Mouse (Mus musculus) gastrocnemius, adult 18-20 months (tissue): ENCODE results near the gene Gm20532. TPM values are rescaled to one million over a fixed set of nuclear protein-coding genes. Genes with fewer than 3 reads are reported as not detected.

Source experiments
- DNase-seq: peaks from one replicate; pipeline ENCODE4 v3.0.0; 2021; ENCODE audit warnings: low spot score
- long read RNA-seq, 2 experiments: library from polyadenylated mRNA; stranded (forward); transcript quantifications; one replicate each; pipeline ENCODE4 v2.0.0; 2021
- total RNA-seq, 2 experiments: library from RNA; stranded (reverse); gene quantifications; 2 replicates each; pipeline ENCODE4 v1.2.3; 2021

The Gm20532 gene
- total RNA-seq = not detected
- long read RNA-seq, experiment 1 = 0 reads
- long read RNA-seq, experiment 2 = 0 reads

DNA sequence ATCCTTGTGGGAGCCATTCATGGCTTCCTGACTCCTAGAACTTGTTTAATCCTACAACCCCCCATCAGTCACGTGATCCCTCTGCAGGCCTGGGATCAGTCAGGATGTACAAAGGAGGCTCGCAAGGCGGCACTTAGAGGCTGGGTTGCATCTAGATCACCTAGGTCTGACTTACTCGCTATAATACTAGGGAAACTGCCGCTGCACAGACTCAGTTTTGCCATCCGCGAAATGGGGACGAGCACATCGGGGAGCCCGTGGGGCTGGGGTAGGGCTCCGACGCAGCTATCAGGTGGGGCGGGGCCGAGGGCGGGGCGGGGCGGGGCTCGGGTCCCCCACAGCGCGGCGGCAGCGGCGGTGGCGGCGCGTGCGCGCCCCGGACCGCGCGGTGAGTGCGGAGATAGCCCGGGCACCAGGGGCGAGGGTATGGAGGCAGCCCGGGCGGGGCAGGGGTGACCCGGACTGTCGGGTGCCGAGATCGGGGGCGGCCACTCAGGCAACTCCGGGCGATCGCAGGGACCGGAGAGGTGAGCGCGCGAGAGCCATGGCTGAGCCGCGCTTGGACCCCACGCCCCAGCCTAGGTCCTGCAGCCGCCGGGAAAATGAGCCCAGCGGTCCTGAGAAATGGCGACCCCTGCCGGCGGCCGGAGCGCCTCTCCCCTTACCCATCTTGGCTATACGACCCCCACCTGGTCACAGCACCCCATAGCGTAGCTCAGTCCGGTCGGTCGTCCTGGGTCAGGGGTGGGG, at the start of gene Gm20532:
Gm20532 (plus strand) TSS at position 346 of the 750 bp plus-strand sequence.
- no peak for DNase-seq

DNA sequence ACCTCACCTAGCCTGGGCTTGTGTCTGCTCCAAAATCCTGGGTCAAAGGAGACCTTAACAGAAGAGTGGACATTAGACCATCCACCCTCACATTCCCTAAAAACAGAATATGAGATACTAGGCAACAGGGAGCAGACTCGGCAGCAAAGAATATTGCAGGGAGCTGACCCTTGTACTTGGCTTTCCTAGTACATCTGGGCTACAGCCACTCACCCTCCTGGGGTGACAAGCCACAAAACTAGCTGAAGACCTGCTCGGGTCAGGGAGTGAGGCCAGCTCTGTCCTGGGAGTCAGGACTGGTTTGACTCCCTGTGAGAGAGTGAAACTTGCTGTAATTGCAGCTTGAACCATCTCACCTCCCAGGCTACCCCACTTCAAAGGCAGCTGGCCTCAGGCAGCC, 46.9 kb upstream of the Gm20532 start:
- DNase-seq = no peak

DNA sequence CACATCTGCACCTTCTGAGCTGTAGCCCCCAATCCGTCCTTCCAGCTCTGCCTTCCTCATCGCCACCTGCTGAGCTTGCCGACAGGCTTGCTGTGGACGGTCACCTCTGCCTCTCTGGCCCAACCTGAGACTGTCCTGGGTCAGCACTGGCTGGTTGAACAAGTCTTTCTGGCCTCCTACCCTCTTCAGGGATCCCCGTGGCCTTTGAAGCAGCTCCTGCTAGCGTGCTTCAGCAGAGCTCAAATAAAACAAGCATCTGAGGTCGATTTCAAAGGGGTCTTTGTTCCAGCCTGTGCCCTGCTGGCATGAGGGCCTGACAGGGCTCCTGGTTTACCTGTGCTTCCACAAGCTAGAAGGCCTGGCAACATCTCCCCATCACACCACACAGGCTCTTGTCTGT, 45.7 kb upstream of the Gm20532 start:
- DNase-seq = no peak

DNA sequence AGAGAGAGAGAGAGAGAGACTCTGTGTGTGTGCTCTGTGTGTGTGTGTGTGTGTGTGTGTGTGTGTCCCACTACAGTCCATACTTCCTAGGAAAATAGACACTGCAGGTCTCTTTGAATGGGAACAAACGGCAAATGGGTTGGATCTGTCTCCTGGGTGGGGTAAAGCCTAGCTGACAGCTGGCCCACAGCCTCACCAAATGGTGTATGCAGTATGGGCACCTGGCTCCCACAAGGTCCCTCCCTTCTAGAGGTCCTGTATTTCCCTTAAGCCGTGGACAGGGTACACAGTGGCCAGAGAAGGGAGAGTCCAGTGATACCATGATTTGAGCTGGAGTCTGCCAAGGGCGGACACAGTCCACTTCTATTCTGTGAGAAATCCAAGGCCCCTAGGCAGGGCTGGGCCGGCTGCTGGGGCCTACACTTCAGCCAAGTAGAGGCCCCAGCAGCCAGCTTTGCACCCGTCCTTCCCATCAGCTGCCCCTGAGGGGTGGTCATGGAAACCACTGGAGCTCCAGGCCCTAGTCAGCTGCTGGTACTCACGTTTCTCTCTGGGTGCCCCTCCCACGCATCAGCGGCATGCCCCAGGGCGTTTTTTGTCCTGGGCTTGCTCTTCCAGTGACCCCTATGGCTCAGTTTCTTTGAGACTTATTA, 45.1 kb upstream of the Gm20532 start:
- DNase-seq = no peak

DNA sequence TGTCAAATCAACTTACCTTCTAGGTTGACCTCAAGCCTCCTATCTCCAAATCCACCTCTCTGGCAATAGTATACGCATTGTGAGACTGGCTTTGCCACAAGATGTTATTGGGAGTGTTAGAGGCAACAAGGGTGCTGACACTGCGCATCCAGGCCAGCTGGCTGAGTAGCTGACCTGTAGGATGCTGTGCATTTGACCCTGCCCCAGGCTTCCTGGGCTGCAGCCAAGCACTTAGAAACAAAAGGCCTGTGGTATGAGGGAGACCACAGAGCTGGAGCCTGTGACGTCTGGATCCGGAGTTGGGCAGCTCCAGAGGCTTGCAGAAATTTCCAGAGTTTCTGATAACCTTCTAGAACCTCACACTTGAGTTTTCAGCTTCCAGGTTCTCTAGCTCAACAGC, 43.3 kb upstream of the Gm20532 start:
- DNase-seq = no peak

DNA sequence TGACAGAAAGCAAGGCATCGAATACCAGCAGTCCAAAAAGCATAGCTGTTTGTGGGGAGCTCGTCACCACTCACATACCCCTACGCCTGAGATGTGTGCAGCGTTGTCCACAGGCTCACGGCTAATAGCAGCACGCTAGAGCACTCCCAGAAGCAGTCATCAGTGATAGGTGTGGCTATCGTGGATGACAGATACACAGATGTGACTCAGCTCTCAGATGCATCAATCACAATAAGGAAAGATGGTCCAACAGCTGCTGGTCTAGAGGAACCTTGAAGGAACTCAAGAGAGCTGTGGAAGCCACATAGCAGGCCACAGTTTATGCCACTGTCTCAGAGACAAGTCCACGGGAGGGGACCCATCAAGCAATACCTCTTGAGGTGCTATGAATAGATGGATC, 42.7 kb upstream of the Gm20532 start:
- DNase-seq = no peak

DNA sequence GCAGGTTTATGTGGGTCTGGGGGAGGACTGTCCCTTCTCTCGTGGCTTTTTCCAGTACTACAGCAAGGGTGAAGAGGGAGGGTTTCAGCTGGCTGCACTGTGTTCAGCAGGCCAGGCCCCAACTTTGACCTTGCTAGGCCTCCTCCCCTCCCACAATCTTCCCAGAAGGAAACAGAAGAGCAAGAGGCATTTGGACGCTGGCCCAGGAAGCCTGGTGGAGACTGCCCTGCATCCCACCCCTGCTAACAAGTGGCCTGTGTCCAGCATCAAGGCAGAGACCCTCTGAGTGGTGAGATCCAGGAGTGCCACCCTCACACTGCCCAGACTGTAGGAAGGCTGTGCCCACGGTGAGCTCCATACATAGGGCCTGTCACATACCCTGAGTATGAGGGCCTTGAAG, 42.2 kb upstream of the Gm20532 start:
- no peak for DNase-seq

DNA sequence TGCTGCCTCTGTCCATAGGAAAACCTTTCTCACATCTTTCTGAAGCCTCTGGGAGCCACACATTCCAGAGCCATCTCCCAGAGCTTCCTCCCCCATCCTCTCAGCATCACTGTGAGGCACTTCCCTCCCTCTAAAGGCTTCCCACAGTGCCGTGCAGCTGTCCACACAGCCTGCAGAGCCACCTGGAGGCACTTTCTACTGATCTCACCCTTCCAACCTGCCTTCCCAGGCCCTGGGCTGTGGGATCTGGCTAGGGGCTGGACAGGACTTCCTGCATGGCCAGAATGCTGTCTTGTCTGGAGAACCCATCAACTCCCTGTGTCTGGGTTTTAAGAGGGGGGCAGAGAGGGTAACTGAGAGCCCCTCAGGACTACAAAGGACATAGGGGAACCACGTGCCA, 39.0 kb upstream of the Gm20532 start:
- DNase-seq = no peak

DNA sequence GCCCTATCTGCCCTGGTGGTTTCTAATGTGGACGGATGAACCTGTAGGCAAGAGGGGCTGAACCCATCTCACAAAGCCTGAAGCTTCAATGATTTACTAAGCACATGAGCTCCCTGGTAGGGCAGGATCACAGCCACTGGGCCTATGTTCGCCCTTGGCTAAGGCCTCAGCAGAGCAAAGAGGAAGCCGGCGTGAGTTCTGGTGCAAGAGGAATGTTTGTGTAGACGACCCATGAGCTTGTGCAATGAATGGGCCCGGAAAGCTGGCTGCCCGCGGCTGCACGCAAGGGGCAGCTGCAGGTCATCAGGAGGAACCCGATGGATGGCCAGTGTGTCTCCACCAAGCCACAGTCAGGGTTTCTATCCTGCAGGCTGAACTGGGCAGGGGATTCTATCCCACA, 36.6 kb upstream of the Gm20532 start:
- DNase-seq = no peak

DNA sequence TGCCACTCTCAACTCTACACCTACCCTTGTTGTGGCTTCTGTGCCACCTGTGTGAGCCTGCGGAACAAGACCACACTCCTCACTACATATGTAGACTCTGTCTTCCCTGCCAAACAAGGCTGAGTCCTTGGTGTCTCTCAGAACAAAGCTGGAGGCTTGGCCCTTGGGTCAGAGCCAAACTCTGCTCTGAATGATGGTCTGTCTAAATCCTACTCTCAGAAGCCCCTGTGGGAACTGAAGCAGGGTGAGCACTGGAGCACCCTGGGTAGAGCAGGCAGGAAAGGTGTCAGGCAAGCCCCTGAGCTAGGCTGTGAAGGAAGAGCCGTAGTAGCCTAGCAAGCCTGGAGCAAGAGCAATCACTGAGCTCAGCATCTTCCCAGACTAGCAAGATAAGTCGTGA, 36.2 kb upstream of the Gm20532 start:
- DNase-seq = no peak

DNA sequence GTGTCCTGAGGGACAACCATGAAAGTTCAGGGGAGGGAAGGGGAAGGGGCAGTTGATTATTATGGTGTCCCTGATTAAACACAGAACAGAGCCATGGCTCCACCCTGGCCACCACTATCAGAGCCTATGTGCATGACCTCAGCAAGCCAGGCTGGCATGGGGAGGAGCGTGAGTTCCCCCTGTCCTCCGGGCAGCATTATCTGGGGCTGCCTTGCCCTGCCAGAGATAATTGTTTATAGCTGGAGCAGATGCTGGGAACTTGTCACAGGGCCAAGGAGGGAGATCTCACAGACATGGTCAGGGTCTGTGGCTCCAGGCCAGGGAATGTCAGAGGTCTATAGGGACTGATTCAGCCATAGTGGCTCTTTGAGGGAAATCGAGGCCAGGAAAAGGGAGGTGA, 35.7 kb upstream of the Gm20532 start:
- no peak for DNase-seq

DNA sequence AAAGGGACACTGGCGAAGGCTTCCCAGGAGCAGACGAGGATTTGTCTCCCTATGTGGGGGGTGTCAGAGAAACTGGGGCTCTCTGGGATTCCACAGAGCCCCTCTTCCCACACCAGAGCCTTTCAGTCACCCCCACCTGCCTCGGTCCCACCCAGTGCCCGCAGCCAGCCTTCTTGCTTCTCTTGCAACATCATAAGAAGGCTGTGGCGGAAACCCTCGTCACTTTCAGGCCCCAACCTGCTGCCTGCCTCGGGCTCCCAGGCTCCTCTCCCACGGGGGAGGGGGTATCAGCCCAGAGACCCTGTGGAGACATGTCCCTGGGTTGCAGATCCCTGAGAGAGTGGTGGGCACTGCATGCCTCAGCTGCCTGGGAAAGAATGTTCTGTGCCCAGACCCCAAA, 35.0 kb upstream of the Gm20532 start:
- DNase-seq = no peak

DNA sequence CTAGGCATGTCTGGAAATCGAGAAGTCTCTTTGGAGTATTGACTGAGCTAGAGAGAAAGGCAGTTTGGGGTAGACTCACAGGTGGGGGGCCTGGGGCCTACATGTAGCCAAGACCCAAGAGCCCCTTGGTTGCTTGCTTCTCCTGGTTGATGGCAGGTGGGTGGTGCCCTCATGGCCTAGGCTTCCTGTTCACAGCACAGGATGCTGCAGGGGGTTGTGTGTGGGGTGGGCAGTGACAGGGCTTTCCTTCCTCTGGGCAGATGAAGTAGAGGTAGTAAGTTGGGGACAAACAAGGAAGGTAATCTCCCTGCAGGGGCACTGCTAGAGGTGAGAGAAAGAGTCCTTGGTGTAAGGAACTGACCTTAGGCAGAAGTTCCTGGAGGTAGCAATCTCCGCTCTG, 34.4 kb upstream of the Gm20532 start:
- no peak for DNase-seq

DNA sequence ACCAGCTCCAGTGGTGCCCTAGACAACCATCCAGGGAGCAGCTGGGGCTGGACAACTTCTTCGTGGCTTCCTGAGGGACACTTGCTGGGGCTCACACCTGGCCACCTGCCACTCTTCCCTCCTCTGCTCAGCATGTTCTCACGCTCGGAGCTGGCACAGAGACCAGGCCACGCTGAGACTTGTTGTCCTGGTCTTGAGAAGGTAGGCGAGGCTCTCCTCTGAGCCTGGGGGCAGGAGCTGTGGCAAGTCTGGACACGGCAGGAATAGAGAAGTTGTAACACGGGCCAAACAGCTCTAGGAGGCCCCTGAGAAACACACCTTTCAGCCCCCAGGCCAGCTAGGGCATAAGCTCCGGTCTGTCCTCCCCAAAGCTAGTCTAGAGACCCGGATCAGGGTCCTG, 32.5 kb upstream of the Gm20532 start:
- DNase-seq = no peak

DNA sequence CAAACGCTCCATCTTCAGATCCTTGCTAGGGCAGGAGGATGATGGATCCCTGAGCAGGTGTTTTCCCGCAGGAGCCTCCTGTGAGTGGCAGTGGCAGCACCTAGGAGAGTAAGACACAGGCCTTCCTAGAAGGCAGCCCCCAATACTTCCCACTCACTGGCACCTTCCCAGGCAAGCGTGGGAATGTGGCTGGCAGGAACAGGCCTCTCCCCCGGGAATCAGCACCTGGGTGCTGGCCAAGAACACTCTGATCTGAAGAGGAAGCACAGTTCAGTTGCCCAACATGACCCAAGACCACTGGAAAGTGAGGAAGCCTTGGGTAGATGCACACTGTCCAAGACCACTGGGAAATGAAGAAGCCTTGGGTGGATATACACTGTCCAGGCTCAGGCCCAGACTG, 31.4 kb upstream of the Gm20532 start:
- peak; percentile 60 for DNase-seq

DNA sequence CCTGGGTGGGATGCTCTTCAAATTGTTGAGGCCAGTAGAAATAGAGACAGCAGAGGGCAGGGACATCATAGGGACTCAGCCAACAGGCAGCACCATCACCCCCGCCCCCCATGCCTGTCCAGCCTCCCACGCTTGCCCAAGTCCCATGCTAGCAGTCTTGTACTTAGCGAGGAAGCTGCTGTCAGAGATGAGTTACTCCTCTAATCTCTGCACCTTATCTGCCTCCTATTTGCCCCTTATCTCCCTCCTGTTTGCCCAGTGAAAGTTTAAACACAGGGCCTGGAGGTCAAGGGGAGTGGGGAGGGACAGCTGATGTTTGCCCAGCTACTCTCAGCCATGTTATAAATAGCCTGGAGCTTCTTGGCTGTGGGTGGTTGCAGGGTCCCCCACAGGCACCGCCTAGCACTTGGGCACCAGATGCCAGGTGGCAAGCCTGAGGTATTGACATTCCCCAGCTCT, 29.9 kb upstream of the Gm20532 start:
- DNase-seq = no peak

DNA sequence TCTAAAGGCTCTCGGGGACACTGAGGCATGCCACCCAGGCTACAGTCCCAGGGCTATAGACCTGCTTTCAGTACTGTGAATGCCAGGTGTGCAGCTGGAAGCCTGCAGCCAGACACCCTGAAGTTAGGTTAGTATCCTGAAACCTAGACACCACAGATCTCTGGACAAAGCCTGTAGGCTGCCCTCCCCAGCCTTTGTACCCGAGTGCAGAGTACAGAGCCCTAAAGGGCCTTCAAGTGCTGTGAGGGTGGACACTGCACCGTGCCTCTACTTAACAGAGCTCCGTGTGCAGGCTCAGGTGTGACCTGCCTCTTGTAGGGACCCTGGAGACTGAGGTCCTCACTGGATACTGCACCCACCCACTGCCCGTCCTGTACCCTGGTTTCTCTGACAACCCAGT, 25.9 kb upstream of the Gm20532 start:
- no peak for DNase-seq

DNA sequence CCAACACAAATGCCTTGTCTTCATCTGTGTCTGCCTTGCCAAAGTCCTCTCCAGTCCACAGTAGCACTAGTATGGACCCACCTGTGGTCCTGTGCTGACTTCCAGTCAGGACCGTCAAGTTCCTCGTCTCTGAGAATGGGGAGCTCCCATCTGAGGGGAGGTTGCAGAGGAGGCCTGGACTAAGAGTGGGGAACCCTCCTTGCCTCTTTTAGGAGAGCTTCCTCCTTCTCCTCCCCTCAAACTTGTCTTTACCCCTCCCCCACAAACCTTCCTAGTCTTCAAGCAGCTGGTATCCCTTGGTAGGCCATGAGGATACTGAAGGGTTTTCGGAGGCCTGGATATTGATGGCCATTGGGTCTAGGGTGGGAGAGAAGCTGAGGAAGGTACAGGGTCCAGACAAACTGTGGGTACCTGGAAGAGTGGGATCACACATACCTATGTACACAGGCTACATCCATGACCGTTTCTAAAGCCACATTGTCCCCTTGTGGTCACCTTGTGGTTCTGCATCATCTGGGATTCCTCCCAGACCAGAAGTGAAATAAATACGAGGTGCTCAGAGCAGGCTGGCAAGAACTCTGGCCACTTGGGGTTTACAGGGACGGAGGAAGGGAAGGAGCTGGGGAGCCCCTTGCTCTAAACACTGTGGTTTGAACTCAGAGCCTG, 25.0 kb upstream of the Gm20532 start:
- DNase-seq = peak; percentile 50

DNA sequence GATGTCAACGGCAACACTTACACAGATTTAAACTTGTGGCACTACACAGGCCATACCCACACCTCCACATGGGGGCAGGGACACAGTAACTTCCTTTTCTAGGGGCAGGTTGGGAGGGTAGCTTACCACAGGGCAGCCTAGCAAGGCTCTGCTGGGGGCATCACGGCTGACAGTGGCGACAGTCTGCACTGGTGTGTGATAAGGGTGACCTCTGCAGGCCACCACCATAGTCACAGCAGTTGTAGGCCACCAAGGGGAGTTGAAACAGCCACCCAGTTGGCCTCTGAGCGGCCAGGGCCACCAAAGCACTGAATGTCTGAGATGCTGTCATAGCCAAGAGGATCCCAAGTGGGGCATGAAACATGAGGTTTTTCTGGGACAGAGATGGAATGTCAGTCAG, 20.2 kb upstream of the Gm20532 start:
- peak; percentile 49 for DNase-seq

DNA sequence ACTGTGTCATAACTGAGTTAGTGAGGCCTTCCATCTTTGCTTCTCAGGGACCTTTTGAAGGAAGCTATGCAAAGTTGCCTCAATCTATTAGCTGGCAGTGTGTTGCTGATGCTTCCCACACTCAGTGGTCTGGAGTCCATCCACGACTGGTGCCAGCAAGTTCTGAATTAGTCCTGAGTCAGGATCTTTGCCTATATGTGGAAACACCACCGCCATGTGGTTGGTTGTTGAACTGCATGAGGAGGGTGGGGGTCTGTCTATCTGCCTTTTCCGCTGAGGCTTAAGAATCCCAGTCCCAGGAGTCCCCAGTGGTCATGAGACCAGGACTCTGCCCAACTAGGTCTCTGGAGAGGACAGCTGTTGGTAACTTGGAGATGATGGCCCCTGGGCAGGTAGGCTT, 16.4 kb upstream of the Gm20532 start:
- no peak for DNase-seq

DNA sequence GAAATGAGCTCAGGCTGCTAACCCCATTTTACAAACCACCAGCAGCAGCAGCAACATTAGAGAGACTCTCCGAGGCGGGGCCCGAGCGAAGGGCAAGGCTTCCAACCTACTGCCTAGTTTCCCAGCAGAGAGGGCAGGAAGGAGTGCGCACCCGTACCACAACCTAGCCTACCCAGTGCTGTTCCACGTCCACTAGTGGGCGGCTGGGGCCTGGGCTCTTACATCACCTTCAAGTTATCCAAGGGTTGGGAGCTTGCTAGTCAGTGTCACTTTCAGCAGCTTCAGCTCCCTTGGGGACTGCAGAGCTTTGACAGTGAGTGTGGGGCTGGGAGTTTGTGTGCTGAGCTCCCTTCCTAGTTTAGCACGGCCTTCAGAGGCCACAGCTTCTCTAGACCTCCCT, 15.0 kb upstream of the Gm20532 start:
- no peak for DNase-seq

DNA sequence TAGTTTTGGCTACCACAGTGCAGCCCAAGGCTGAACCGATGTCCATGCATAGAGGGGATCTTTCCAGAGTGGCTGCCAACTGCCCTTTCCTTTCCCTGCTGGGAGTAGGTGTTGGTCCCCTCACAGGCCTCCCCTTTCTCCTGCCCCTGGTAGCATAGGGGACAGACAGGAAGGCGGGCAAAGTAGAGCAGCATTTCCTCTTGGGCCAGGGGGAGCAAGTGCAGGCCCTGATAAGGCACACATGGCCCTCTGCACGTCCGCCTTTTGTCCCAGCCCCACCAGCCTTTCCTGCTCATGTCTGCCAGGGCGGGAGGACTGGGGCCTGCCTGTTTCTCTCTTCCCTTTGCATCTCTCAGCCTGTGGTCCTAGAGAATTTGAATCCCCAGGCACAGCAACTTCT, 14.6 kb upstream of the Gm20532 start:
- DNase-seq = no peak

DNA sequence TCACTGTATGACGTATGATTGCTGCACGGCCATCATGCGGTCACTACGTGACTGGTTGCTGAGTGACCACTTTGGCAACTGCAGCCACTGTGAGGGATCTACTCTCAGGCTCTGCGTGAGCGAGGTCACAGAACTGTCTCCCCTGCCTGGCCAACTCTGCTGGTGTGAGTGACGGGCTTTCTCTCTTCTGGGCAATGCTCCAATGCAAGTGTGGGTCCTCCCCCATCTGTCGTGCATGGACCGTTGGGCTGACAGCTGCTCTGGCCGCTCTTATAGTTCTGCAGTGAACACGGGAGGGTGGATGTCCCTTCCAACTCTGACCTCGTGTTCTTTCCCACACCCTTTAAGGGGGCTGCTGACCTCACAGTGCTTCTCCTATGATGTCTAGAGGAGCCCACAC, 13.0 kb upstream of the Gm20532 start:
- no peak for DNase-seq
